Mouse (Mus musculus) layer of hippocampus, adult 2 months (tissue): ENCODE measurements around the gene Grik3. TPM values are rescaled to one million over a fixed set of nuclear protein-coding genes. Genes with fewer than 3 reads are reported as not detected.

Experiments
- DNase-seq, 2 experiments: peaks; one replicate each; pipeline ENCODE4 v3.0.0; 2022; ENCODE audit warnings: low spot score in 2 of 2
- H3K27ac ChIP-seq: fragments of 200-600 bp; 2 replicates; pipeline ENCODE4 v1.8.1; 2022
- H3K4me3 ChIP-seq: fragments of 200-600 bp; 2 replicates; pipeline ENCODE4 v1.8.1; 2022; ENCODE audit warnings: mild to moderate bottlenecking
- CTCF ChIP-seq: fragments of 200-600 bp; conservative IDR thresholded peaks from 2 replicates; pipeline ENCODE4 v1.8.1; 2022; ENCODE audit warnings: antibody characterized with exemption, mild to moderate bottlenecking, moderate library complexity
- total RNA-seq, 2 experiments: library from RNA; stranded (reverse); gene quantifications; 2 replicates each; pipeline ENCODE4 v1.2.3; 2021

The Grik3 gene
- total RNA-seq, 2 experiments from 2014 or later, result 24.8 to 25.3 TPM

DNA sequence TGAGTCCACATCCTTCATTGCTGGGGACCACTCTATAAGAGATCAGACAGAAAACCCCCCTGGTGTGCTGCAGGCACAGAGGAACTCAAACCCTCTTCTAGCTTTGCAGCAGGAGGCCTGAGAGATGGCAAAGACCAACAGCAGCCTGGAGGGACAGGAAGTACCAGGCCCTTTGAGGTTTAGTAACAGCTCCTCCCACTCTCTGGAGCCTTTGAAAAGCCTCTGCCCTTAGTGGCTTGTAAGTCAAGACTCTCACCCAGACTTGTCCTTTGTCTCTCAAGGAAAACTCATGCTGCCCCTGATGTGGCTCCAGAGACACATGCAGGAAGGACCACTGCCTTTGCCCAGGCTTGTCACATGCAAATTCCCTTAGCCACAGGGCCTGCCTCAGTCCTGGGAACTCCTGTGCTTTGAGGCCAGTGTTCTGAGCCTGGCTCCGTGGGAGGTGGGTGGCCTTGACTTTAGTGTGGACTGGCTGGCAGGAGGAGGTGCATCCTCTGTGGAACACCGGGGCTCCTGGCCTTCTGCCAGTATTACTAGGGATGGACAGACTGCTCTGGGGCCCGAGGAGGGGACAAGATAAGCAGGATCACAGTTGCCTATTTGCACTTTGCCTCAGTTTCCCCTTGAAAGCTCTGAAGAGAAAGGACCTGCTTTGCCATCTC is 47.9 kb downstream of the Grik3 start:
- no peak for TF ChIP-seq CTCF
- no peak overlapping the region for H3K4me3 ChIP-seq
- no peak overlapping the region for H3K27ac ChIP-seq
- no peak for DNase-seq

DNA sequence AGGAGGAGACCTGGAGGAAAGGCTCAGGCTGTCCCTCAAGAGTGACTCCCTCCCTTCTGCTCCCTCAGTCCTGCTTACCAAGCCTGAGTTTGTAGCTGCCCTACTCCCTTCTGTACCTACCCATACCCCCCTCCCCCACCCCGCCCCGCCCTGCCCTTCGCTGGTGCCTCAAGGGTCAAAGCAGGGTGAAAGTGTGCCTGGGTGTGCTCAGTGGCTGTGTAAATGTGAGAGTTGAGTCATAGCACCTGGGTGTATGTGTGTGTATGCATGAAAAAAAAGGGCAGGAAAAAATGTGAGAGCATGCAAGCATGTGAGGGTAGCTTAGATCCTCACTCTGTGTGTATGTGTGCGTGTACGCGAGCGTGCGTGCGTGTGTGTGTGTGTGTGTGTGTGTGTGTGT is 49.1 kb downstream of the Grik3 start:
- no peak overlapping the region for H3K27ac ChIP-seq
- no peak for DNase-seq
- no peak overlapping the region for H3K4me3 ChIP-seq
- no peak for TF ChIP-seq CTCF

DNA sequence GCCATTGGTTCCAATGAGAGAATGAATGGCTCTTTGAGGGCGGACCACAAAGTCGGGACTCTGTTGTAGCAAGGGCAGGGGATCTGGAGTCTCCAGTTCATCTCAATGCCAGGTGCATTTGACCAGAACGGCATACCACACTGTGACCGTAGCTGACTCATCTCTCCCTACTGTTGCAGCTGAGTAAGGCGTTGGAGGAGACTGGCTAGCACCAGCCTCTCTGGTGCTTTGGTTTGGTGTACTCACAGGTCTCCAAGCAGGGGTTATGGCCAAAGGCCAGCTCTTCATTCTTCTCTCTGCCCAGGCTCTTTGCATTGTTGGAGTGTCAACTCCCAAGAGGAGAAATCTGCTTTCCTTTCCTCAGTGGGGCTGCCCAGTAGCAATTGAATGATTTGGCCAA is 52.7 kb downstream of the Grik3 start:
- H3K4me3 ChIP-seq, result no peak overlapping the region
- TF ChIP-seq CTCF, result no peak
- no peak overlapping the region for H3K27ac ChIP-seq
- DNase-seq, result no peak

DNA sequence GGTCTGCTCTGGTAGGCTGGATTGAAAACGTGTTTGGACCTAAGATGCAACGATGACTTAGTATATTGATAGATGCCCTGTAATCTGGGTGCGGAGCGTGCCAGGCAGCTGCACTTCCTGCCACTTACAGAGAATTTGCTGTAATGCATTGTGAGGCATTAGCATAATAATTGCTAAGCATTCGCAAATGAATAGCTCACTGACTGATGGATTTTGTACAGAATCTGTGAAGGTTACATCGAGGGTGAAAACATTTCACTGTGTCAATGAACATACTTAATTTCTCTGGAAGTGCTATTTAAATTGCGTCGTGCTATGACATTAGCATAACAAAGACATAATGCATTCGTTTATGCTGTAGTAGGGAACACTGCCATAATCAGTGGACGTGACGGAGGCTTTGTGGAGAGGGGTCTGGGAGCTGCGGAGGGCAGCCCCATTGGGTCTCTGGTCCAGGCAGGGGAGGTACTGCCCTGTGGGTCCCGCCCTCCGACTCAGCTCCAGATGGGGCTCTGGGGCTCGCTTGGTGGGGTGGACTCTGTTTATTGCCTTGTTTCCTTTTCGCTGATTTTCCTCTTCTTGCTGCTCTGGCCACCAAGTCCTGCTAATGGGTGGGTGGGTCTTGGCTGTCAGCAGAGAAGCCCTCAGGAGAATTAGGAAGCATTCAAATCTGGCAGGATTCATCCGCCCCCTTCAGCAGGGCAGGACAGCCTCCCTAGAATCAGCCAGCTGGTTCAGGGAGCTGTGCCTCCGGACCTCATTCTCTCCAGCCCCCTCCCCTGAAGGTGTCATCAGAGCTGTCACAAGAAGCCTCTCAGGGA is 54.7 kb downstream of the Grik3 start:
- DNase-seq, result no peak
- Histone ChIP-seq H3K4me3 (no peak overlapping the region), H3K27ac (no peak overlapping the region)
- no peak for TF ChIP-seq CTCF

DNA sequence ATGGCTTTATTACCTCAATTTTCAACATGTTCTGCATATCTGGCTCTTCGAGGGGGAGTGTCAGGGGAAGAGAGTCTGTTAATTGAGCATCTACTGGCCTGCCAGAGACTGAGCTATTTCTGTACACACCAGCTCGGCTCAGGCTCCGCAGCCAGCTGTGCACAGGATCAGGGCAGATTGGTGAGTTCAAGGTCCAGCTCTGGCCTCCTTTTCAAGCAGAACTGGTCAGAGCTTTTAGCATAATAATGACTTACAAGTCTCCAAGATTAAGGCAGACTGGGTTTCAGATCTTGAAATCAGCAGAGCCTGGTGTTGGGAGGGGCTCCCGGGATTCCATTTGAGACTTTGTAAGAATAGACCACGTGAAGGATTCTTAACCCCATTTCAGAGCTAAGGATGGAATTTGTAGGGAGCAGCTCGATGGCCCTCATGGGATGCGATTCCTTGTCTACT is 55.3 kb downstream of the Grik3 start:
- no peak for DNase-seq
- Histone ChIP-seq H3K4me3 (no peak overlapping the region), H3K27ac (no peak overlapping the region)
- TF ChIP-seq CTCF, result no peak

DNA sequence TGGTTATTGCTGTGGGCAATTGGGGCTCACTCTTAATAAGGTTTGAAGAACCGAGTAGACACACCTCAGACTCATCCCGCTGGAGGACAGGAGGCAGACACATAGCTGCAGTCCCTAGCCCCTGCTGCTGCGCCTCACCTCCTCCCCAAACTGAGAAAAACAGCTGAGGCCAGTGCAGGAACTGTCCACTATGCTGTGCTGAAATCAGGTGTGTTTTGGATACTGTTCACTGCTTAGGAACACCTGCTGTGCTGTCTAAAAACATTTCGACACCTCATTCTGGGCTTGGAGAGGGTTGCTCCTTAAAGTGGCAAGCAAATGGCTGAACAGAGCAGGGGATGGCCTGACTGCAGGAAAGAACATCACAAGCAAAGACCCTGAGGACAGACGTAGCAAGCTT is 57.7 kb downstream of the Grik3 start:
- DNase-seq, result no peak
- H3K4me3 ChIP-seq, result no peak overlapping the region
- no peak overlapping the region for H3K27ac ChIP-seq
- no peak for TF ChIP-seq CTCF

DNA sequence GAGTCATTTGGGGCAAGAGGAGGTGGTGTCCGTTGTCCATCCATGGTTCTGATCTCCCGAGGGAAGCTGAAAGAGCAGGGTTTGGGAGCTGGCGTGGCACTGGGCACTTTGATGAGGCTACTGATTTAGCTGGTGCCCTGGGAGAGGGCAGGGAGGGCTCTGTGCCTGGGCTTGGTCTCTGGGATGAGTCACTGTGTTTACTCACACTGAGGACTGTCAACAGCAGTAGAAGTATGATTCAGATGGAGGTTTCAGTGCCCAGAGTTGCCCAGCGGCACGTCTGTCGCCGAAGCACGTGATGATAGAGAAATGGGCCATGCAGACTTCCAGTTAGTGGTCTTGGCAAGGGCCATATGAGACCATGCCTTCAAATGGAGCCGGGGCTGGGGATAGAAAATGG is 63.3 kb downstream of the Grik3 start:
- DNase-seq, result no peak
- Histone ChIP-seq H3K4me3 (no peak overlapping the region), H3K27ac (no peak overlapping the region)
- no peak for TF ChIP-seq CTCF

DNA sequence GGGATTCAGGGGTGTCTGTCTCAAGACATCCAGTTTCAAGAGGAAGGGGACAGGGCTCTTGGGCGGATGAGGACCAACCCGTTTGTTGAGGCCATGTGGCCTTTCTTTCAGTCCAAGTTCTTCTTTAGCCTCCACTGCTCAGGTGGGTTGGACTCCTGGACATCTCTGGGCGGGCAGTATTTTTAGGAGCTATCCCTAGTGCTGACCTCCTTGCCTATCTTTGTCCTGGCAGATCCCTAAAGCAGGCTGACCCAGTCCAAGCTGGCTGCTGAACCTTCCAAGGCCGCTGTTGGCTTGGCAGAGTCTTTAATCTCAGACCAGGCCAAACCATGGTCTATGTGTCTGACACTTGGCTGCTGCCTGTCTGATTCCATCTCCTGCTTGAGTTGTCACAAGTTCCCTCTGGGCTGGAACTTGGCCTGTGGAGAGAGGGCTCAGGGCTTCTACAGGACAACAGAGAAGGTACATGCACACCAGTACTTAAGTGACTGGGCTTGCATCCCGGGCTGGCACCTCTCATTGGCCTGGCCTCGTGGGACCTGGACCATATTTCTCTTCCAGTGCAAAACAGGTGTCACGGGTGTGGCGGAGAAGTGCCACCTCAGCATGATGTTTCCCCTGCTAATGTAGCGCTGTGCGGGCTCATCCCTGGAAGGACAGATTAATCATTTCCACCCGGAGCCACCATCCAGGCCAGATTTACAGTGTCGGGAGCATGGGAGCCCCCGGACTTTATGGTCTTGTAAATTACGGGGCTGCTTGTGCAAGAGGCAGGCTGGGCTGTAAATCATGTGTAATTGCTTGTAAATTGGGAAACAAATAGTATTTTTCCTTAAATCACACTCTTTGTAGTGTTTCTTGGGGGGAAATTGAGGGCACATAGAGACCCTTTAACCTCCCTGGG is 66.2 kb downstream of the Grik3 start:
- H3K27ac ChIP-seq, result no peak overlapping the region
- DNase-seq, result no peak
- no peak for TF ChIP-seq CTCF
- no peak overlapping the region for H3K4me3 ChIP-seq

DNA sequence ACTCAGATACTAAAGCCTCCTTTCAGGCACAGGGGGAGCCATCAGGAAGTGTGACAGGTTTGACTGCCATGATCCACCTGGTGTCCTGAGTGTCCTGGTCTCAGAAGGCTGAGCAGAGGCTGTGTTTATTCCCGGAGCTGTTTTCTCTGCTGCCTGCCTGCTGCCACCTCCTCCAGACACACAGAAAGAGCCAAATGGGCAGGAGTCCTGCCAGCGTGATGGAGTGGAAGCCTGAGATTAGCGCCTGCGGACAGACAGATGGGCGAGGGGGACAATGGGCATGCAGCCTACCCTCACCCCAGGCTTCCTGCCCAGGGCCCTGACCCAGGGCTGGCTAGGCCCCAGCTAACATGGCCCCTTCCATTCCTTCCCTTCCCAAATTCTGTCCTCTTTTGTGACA is 69.1 kb downstream of the Grik3 start:
- DNase-seq, result no peak
- no peak for TF ChIP-seq CTCF
- no peak overlapping the region for H3K4me3 ChIP-seq
- H3K27ac ChIP-seq, result no peak overlapping the region

DNA sequence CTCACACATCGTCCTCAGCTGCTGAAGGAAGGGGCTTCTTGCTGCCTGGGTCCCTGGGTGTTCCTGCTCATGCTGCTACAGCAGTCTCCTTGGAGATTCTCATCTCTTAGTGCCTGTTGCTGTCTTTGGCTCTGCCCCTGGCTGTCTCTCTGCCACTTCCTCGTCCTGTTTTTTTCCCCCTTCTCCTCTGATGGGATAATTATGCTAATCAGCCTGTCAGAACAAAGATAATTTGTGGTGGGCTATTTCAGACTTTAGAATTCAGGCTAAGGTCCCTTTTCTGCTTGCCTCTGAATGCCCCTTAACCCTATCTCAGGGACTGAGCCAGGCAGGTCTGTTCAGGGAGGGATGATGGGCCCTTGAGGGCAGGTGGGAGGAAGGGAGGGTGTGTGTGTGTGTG is 70.3 kb downstream of the Grik3 start:
- TF ChIP-seq CTCF, result no peak
- H3K27ac ChIP-seq, result no peak overlapping the region
- no peak overlapping the region for H3K4me3 ChIP-seq
- DNase-seq, result no peak

DNA sequence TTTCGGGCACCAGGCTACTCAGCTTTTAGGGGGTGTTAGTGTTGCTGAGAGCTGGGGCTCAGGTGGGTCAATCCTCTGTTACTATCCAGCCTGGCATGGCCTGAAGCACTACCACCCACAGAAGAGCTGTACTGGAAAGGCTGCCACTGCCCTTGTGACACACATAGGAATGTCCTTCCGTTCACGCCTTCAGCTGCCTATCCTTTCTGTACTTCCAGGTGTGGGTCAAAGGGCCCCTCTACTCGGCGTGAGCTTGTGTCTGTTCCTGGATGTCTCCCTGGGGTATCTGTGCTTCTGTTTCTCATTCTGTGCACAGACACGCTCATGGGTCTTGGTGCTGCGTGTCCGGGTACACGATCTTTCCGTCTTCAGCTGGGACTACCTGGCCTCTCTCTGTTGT is 73.1 kb downstream of the Grik3 start:
- H3K4me3 ChIP-seq, result no peak overlapping the region
- no peak overlapping the region for H3K27ac ChIP-seq
- no peak for DNase-seq
- TF ChIP-seq CTCF, result no peak

DNA sequence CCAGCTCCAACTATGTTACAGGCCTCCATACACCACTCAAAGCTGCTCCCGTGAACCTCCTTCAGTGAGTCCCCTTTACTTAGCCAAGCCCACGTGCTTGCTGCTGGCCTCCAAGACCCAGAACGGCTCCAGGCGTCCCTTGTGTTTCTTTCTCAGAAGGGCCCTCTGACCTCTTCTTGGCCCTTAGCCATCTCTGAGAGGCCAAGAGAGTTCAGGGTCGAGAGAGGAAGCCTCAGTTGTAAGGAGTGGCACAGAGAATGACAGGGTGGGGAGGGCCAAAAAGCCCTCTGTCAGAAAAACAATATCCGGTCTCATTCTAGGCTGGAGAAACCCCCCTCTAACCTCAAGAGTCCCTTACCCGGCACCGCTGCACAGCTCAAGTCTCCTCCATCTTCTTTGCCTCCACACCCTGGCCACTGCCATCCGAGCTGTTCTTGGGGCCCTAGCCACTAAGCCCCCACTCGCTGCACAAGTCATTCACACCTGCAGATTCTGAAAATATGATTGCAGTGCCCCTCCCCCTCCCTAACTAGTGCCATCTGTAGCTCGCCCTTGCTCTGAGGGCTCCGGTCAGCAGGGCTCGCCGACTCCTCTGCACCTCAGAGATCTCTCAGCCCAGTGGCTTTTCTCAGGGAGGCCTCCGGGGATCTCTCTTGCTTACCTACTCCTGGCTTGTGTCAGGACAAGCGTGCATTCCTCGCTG is 73.7 kb downstream of the Grik3 start:
- Histone ChIP-seq H3K4me3 (no peak overlapping the region), H3K27ac (no peak overlapping the region)
- no peak for DNase-seq
- TF ChIP-seq CTCF, result no peak
